Comparison of ENCODE assay signal across 8 mouse cellular contexts in the genomic region with DNA sequence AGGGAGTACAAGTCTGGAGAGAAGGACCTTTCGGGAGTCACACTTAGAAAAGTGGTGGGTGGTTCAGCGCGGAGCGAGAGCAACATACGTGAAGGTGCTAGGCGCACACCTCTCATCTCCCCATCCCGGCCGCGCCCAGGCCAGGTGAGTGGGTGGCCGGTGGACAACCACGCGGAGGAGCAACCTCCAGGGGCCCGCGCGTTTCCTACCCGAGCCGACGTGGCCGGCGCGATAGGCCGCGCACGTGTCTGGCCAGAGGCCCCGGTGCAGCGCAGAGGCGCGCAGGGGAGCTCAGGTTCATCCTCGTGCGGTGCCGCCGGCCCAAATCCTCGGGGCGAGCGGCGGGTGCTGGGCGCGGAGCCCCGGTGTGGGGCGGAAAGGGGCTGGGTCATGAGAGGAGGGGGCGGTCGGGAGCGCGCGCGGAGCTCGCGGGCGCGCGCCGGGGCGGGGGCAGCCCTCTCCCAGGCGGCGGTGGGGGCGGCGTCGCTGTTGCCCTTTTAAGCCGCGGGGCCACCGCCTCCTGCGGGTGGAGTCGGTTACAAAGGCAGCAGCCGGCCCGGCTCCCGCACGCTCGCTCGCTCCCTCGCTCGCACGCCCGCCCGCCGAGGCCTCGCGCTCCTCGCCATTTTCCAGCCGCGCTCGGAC. TPM values are rescaled to one million over a fixed set of nuclear protein-coding genes. Genes with fewer than 3 reads are reported as not detected.
DNase-seq lines count a peak whose midpoint lies in the region; ATAC-seq and TF ChIP-seq lines count a peak whose summit lies in the region.

TSS of gene Ube2q2 (plus strand) at position 1 of the 645 bp plus-strand sequence.

- no peak for TF ChIP-seq CTCF in E14TG2a.4 (conservative IDR thresholded peaks at IDR 0.05; ENCODE audit: low read length)

- no peaks in the 10 kb centered on the region for H3K9me3 ChIP-seq in E14TG2a.4 (ENCODE audit: low read length)
- H3K9me3 ChIP-seq in heart, embryonic 13.5 days, result no peaks in the 10 kb centered on the region
- no peaks in the 10 kb centered on the region for H3K9me3 ChIP-seq in lung, embryonic 16.5 days (ENCODE audit: control insufficient read depth, low read length)

- DNase-seq in brain, embryonic 18.5 days (ENCODE audit: low read depth, low spot score), result peak; percentile 66
- peak; percentile 21 to 36 for DNase-seq in layer of hippocampus, adult 8-10 months (ENCODE audit: low spot score in 2 of 2)
- DNase-seq in ovary, postnatal 36 days (ENCODE audit: low spot score), result peak; percentile 83
- DNase-seq in thymus, postnatal 25 days, result peak; percentile 82

- H3K9ac ChIP-seq in heart, embryonic 13.5 days, result peak within 1 kb of the TSS; percentile 97
- peak within 1 kb of the TSS; percentile 86 for H3K9ac ChIP-seq in lung, embryonic 16.5 days (ENCODE audit: low read length)

- H3K36me3 ChIP-seq in E14TG2a.4 (ENCODE audit: insufficient read depth, low read length), result peaks cover 20% of the 10 kb centered on the region
- no peaks in the 10 kb centered on the region for H3K36me3 ChIP-seq in heart, embryonic 13.5 days
- no peaks in the 10 kb centered on the region for H3K36me3 ChIP-seq in lung, embryonic 16.5 days (ENCODE audit: control insufficient read depth, insufficient read depth, low read length)

- WGBS in heart, embryonic 13.5 days, result under 1% methylated on average over 67 of the region's 81 CpGs
- 1% methylated on average over 54 of the region's 81 CpGs for WGBS in lung, embryonic 16.5 days

- peak within 1 kb of the TSS; percentile 93 for H3K4me2 ChIP-seq in heart, embryonic 13.5 days
- H3K4me2 ChIP-seq in lung, embryonic 16.5 days (ENCODE audit: low read depth, low read length), result peak within 1 kb of the TSS; percentile 96

- peak within 1 kb of the TSS; percentile 94 for H3K4me3 ChIP-seq in E14TG2a.4 (replicated peaks; ENCODE audit: low read length)
- peak within 1 kb of the TSS; percentile 89 for H3K4me3 ChIP-seq in heart, embryonic 13.5 days
- peak within 1 kb of the TSS; percentile 79 for H3K4me3 ChIP-seq in lung, embryonic 16.5 days (ENCODE audit: low read length)

- H3K27ac ChIP-seq in heart, embryonic 13.5 days (replicated peaks), result peak within 1 kb of the TSS; percentile 79
- H3K27ac ChIP-seq in lung, embryonic 16.5 days (ENCODE audit: low read length), result peak within 1 kb of the TSS; percentile 73

- peak; percentile 66 for ATAC-seq in erythroid progenitor cell, adult 5-6 weeks (replicated peaks; ENCODE audit: low FRiP score, poor library complexity, severe bottlenecking)
- peak; percentile 75; the same call in 1 of the 2 replicates for ATAC-seq in heart, embryonic 13.5 days (ENCODE audit: extremely low read depth, insufficient number of reproducible peaks, low FRiP score, low TSS enrichment)
- ATAC-seq in lung, embryonic 16.5 days (ENCODE audit: low read depth), result peak; percentile 92

- peaks cover 28% of the 10 kb centered on the region for H3K4me1 ChIP-seq in E14TG2a.4 (replicated peaks; ENCODE audit: low read depth, low read length)
- H3K4me1 ChIP-seq in heart, embryonic 13.5 days, result peaks cover 29% of the 10 kb centered on the region
- H3K4me1 ChIP-seq in lung, embryonic 16.5 days (replicated peaks; ENCODE audit: control insufficient read depth, insufficient read depth, low read length), result peaks cover 8% of the 10 kb centered on the region; the same call in 1 of the 2 replicates

- peaks cover 31% of the 10 kb centered on the region for H3K27me3 ChIP-seq in E14TG2a.4 (ENCODE audit: insufficient read depth, low read length)
- peaks cover 6% of the 10 kb centered on the region; the same call in 1 of the 2 replicates for H3K27me3 ChIP-seq in heart, embryonic 13.5 days (replicated peaks)
- no peaks in the 10 kb centered on the region for H3K27me3 ChIP-seq in lung, embryonic 16.5 days (ENCODE audit: control insufficient read depth, insufficient read depth, low read depth, low read length)

RNA-seq across cellular contexts. Expression of gene Ube2q2, which starts in this region (rescaled TPM):
- 10.5 and 12.6 TPM in 2 replicates for total RNA-seq in erythroid progenitor cell, adult 5-6 weeks (2015; ENCODE audit: low replicate concordance)
- 5.6 and 13.5 TPM in 2 replicates for total RNA-seq in erythroid progenitor cell, adult 5-6 weeks (2017; ENCODE audit: low replicate concordance)
- 26.2 and 27.7 TPM in 2 replicates for polyA plus RNA-seq in heart, embryonic 13.5 days (2015; fragmentation: Nextera tagmentation; extraction: Ambion mirVana)
- 10 to 100 TPM; 61.2 to 77.8 (median 65.9) TPM for total RNA-seq in layer of hippocampus, adult 8-10 months (2022)
- polyA plus RNA-seq in lung, embryonic 16.5 days (2015; fragmentation: Nextera tagmentation; extraction: Ambion mirVana), result 15.3 and 18.6 TPM in 2 replicates

Comparison
In these comparisons a context has a peak if more than half of its experiments do, and no peak if none do; other contexts are left out.
1. Peak in every context shown above with its lines: DNase-seq, ATAC-seq, H3K4me3 ChIP-seq and H3K27ac ChIP-seq.
2. RNA of gene Ube2q2 (total RNA-seq): 61.2 to 77.8 TPM in layer of hippocampus, adult 8-10 months; 5.6 to 13.5 TPM in erythroid progenitor cell, adult 5-6 weeks; every median in the first group is over 4 times any median in the second.
3. DNase-seq: peak in every context shown above with its lines; median percentile 83 in ovary, postnatal 36 days; 82 in thymus, postnatal 25 days; 66 in brain, embryonic 18.5 days; 28 in layer of hippocampus, adult 8-10 months.